Mouse (Mus musculus) stomach, embryonic 14.5 days (tissue): ENCODE measurements at regions not wholly inside any gene's neighbourhood (a gene's known extent, or its start where the extent isn't known, plus 50 kb on each side); places are given as distances from the start of the nearest gene placed in this dataset.
A peak's percentile ranks its signal among the peaks of the same experiment; 100 is the strongest.

Source experiments
- ATAC-seq: fragments of 200-750 bp; cut with Nextera tagmentation; 2 replicates; pipeline ENCODE4 v1.8.0; 2017; ENCODE audit warnings: low read depth, moderate TSS enrichment; ENCODE audit not compliant: insufficient number of reproducible peaks, insufficient read depth, low FRiP score
- H3K27ac ChIP-seq: fragments of 300-500 bp; sonication (generic); 2 replicates; pipeline ENCODE4 v1.5.1; 2014; ENCODE audit warnings: mild to moderate bottlenecking, low read length, moderate library complexity, mixed read lengths
- H3K27me3 ChIP-seq: fragments of 300-500 bp; sonication (generic); 2 replicates; pipeline ENCODE4 v1.6.1; 2014; ENCODE audit warnings: low read length, control low read depth, mixed read lengths; ENCODE audit not compliant: control insufficient read depth, insufficient read depth
- H3K36me3 ChIP-seq: fragments of 300-500 bp; sonication (generic); 2 replicates; pipeline ENCODE4 v1.6.1; 2014; ENCODE audit warnings: mild to moderate bottlenecking, control low read depth, low read length, moderate library complexity, mixed read lengths; ENCODE audit not compliant: control insufficient read depth, insufficient read depth
- H3K4me1 ChIP-seq: fragments of 300-500 bp; sonication (generic); 2 replicates; pipeline ENCODE4 v1.6.1; 2014; ENCODE audit warnings: low read length, control low read depth, mixed read lengths; ENCODE audit not compliant: control insufficient read depth, insufficient read depth
- H3K4me2 ChIP-seq: fragments of 300-500 bp; sonication (generic); replicated peaks from 2 replicates; pipeline ENCODE4 v1.6.1; 2014; ENCODE audit warnings: low read depth, low read length, control low read depth
- H3K4me3 ChIP-seq: fragments of 300-500 bp; sonication (generic); 2 replicates; pipeline ENCODE4 v1.5.1; 2014; ENCODE audit warnings: low read depth, low read length, control low read depth
- H3K9ac ChIP-seq: fragments of 300-500 bp; sonication (generic); replicated peaks from 2 replicates; pipeline ENCODE4 v1.6.1; 2014; ENCODE audit warnings: low read depth, mild to moderate bottlenecking, control low read depth, low read length, moderate library complexity, mixed read lengths
- H3K9me3 ChIP-seq: fragments of 300-500 bp; sonication (generic); 2 replicates; pipeline ENCODE4 v1.6.1; 2016; ENCODE audit warnings: low read depth, low read length, control low read depth; ENCODE audit not compliant: control insufficient read depth
- WGBS: fragments of 180-500 bp; shearing (Covaris S2); extraction: QIAGEN DNeasy Blood & Tissue Kit; methylation state at CpG from one replicate; pipeline ENCODE4 v1.1.7; 2014; 5-methylcytosine and 5-hydroxymethylcytosine counted together

DNA sequence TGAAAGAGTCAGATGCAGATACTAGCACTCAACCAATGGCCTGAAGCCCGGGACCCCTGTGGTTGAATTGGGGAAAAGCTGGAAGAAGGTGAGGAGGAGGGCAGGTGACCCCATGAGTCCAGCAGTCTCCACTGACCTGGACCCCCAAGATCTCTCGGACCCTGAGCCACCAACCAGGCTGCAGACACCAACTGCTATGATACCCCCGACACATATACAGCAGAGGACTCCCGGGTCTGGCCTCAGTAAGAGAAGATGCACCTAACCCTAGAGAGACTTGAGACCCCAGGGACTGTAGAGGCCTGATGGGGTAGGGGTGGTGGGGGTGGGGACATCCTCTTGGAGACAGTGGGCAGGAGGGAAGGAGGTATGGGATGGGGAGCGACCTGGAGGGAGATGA, 289.5 kb downstream of the Cxxc4 start:
- Histone ChIP-seq H3K27me3 (no peaks in the 10 kb centered on the region), H3K4me1 (no peaks in the 10 kb centered on the region), H3K36me3 (no peaks in the 10 kb centered on the region), H3K27ac (no peak overlapping the region), H3K9me3 (no peaks in the 10 kb centered on the region), H3K9ac (no peak overlapping the region), H3K4me2 (no peak overlapping the region), H3K4me3 (no peak overlapping the region)
- peak; percentile 33; the same call in 1 of the 2 replicates for ATAC-seq
- WGBS = 81% methylated on average over 5 of the region's 5 CpGs

DNA sequence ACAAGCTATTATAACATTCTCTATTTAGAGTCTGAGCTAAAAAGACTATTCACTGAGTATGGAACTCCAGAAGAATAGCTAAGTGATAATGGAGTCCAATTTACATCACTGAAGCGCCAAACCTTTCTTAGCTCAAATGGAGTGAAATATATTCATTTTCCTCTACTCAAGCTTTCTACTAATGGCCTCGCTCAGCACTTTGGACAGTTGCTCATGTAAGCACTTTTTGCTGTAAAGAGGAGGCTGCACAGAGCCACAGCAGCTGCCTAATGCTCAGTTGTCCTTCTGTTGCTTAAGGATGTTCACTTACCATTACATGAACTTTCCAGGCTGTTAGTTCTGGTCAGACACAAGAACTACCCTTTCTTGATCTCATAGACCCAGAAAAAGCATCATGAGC, 268.7 kb upstream of the Tacr3 start:
- no peak for ATAC-seq
- 70% methylated on average over 2 of the region's 2 CpGs for WGBS
- Histone ChIP-seq H3K27me3 (no peaks in the 10 kb centered on the region), H3K4me1 (no peaks in the 10 kb centered on the region), H3K9ac (no peak overlapping the region), H3K36me3 (no peaks in the 10 kb centered on the region), H3K9me3 (no peaks in the 10 kb centered on the region), H3K4me2 (no peak overlapping the region), H3K27ac (no peak overlapping the region), H3K4me3 (no peak overlapping the region)

- no peak for ATAC-seq
- Histone ChIP-seq H3K27me3 (no peaks in the 10 kb centered on the region), H3K4me1 (no peaks in the 10 kb centered on the region), H3K9me3 (no peaks in the 10 kb centered on the region), H3K36me3 (no peaks in the 10 kb centered on the region), H3K27ac (no peak overlapping the region), H3K4me2 (no peak overlapping the region), H3K4me3 (no peak overlapping the region), H3K9ac (no peak overlapping the region)
- WGBS = 95% methylated on average over 3 of the region's 3 CpGs
These were observed 250.0 kb upstream of the Tacr3 start for GRCm38 (mm10) chr3:134578759-134579158.

- Histone ChIP-seq H3K9ac (no peak overlapping the region), H3K4me2 (no peak overlapping the region), H3K4me3 (no peak overlapping the region), H3K27me3 (no peaks in the 10 kb centered on the region), H3K36me3 (no peaks in the 10 kb centered on the region), H3K9me3 (no peaks in the 10 kb centered on the region), H3K4me1 (no peaks in the 10 kb centered on the region), H3K27ac (no peak overlapping the region)
- 55% methylated on average over 2 of the region's 2 CpGs for WGBS
- no peak for ATAC-seq
These were observed 240.2 kb upstream of the Tacr3 start for GRCm38 (mm10) chr3:134588630-134589029.

DNA sequence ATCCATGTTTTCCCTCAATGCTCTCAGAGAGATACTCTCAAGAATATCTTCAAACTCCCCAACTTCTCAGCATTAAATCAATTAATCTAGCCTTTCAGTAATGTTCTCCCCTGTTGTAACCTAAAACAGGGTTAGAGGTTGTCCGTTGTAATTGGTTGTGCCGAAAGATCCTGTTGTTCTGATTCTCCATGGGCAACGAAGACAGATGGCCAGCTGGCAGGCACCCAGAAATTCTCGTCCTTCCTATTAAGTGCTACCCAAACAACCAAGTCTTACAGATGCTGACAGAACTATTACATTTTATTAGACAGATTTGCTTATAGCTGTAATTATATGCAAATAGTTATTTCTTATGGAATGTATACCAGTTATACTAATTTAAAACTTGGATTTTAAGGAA, 225.9 kb upstream of the Tacr3 start:
- H3K9ac ChIP-seq = no peak overlapping the region
- no peak overlapping the region for H3K4me3 ChIP-seq
- H3K9me3 ChIP-seq = no peaks in the 10 kb centered on the region
- H3K4me1 ChIP-seq = no peaks in the 10 kb centered on the region
- ATAC-seq = no peak
- no peak overlapping the region for H3K4me2 ChIP-seq
- no peaks in the 10 kb centered on the region for H3K27me3 ChIP-seq
- H3K36me3 ChIP-seq = no peaks in the 10 kb centered on the region
- no peak overlapping the region for H3K27ac ChIP-seq
- WGBS = 57% methylated on average over 4 of the region's 4 CpGs

- Histone ChIP-seq H3K9ac (no peak overlapping the region), H3K4me2 (no peak overlapping the region), H3K36me3 (no peaks in the 10 kb centered on the region), H3K27me3 (no peaks in the 10 kb centered on the region), H3K27ac (no peak overlapping the region), H3K4me1 (no peaks in the 10 kb centered on the region), H3K4me3 (no peak overlapping the region), H3K9me3 (no peaks in the 10 kb centered on the region)
- 23% methylated on average over 6 of the region's 6 CpGs for WGBS
- ATAC-seq = peak; percentile 65; the same call in 1 of the 2 replicates
These were observed 223.4 kb upstream of the Tacr3 start for GRCm38 (mm10) chr3:134605356-134605771.

- H3K4me3 ChIP-seq = no peak overlapping the region
These were observed 218.6 kb upstream of the Tacr3 start for GRCm38 (mm10) chr3:134610244-134610643.

DNA sequence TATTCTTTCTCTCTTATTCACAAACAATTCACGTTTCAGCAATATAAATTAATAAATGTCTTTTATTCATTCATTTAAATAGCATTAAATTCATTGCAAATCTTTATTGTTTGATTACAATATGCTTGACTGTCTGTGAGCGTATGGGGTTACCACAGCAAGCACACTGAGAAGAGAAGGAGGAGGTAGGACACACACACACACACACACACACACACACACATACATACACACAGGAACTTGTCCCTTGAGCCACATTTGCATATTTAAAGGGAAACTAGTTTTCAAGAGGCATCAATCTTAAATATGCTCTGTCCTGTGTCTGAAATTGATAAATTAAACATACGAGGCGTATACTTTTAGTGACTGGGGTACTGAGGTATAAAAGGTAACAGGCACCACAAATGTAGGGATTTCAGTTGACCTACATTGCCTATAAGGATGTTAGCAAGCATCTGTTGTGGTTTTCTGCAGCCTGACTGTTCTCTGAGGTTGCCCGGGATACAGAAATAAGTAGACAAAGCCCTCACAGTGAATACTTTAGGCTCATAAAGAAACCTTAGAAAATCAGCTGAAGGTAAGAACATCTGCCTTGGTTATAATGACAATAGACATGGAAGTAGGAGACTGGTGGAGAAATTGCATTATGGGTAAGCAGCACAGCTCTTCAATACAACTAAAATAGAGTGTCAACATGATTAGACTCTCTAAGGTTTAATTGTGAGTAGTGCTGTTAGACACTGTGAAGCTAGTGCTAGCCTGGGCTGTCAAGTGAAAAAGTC, 217.1 kb upstream of the Tacr3 start:
- no peaks in the 10 kb centered on the region for H3K36me3 ChIP-seq
- WGBS = 81% methylated on average over 5 of the region's 5 CpGs
- ATAC-seq = no peak
- no peaks in the 10 kb centered on the region for H3K27me3 ChIP-seq
- H3K4me3 ChIP-seq = no peak overlapping the region
- no peak overlapping the region for H3K27ac ChIP-seq
- H3K9me3 ChIP-seq = no peaks in the 10 kb centered on the region
- no peak overlapping the region for H3K4me2 ChIP-seq
- no peaks in the 10 kb centered on the region for H3K4me1 ChIP-seq
- no peak overlapping the region for H3K9ac ChIP-seq

More at GRCm38 (mm10) chr3:134610244-134610643, 218.6 kb upstream of the Tacr3 start:
- Histone ChIP-seq H3K36me3 (no peaks in the 10 kb centered on the region), H3K9ac (no peak overlapping the region), H3K4me2 (no peak overlapping the region), H3K9me3 (no peaks in the 10 kb centered on the region), H3K4me1 (no peaks in the 10 kb centered on the region), H3K27me3 (no peaks in the 10 kb centered on the region), H3K27ac (no peak overlapping the region)
- no peak for ATAC-seq
- 64% methylated on average over 4 of the region's 4 CpGs for WGBS

DNA sequence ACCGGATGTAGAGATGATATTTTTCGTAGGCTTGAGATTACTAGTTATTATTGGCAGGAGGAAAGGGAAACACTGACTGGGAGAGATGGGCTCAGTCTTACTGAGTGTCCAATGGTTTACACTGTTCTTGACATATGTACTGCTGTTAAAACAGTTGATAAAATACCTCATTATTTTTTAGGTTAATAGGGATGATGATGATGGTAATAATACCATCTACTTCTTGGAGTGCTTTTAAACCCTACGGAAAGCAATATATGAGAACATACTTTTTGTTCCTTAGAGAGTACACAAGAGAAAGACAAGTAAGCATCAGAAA, 216.6 kb upstream of the Tacr3 start:
- no peaks in the 10 kb centered on the region for H3K27me3 ChIP-seq
- no peak for ATAC-seq
- H3K27ac ChIP-seq = no peak overlapping the region
- 87% methylated on average over 3 of the region's 3 CpGs for WGBS
- no peaks in the 10 kb centered on the region for H3K36me3 ChIP-seq
- no peaks in the 10 kb centered on the region for H3K9me3 ChIP-seq
- H3K4me2 ChIP-seq = no peak overlapping the region
- no peak overlapping the region for H3K9ac ChIP-seq
- H3K4me3 ChIP-seq = no peak overlapping the region
- H3K4me1 ChIP-seq = no peaks in the 10 kb centered on the region
